ENCODE assay signal across 13 mouse cellular contexts in genomic region chr3:55750445-55751065, GRCm38 (mm10). TPM values are rescaled to one million over a fixed set of nuclear protein-coding genes. Genes with fewer than 3 reads are reported as not detected.
DNase-seq lines count a peak whose midpoint lies in the region; ATAC-seq and TF ChIP-seq lines count a peak whose summit lies in the region.
"Had no signal": no experiment of that assay in that cellular context is flagged by ENCODE, and none has a peak within 500 bp of the region (broad histone marks: within the 10 kb centered on the region; RNA-seq: fewer than 3 reads in every experiment).

No protein-coding gene starts in this region.

- DNase-seq in embryonic facial prominence, embryonic 14.5 days (ENCODE audit: low spot score) = peak; percentile 56
- DNase-seq in embryonic facial prominence, embryonic 10.5 days (ENCODE audit: low spot score) = no peak
- no peak for DNase-seq in neural tube, embryonic 10.5 days (ENCODE audit: extremely low spot score, low spot score)
- peak; percentile 77 for DNase-seq in midbrain, embryonic 14.5 days
- DNase-seq in lung, postnatal 10 days = no peak
- DNase-seq in spleen, postnatal 36 days (ENCODE audit: low spot score in 2 of 2) = no peak
- no peak for DNase-seq in lung, adult 2 months
- DNase-seq: adrenal gland, adult 8-10 months; liver, embryonic 13.5 days; lung, postnatal 14 days had no signal

- TF ChIP-seq POLR2A in lung, adult 2 months (IDR thresholded peaks at IDR 0.05; ENCODE audit: borderline replicate concordance, extremely low read depth, low read depth, low read length) = no peak

- no peak overlapping the region for H3K4me3 ChIP-seq in embryonic facial prominence, embryonic 14.5 days (ENCODE audit: low read depth, low read length)
- H3K4me3 ChIP-seq in embryonic facial prominence, embryonic 10.5 days = no peak overlapping the region
- no peak overlapping the region for H3K4me3 ChIP-seq in neural tube, embryonic 12.5 days
- H3K4me3 ChIP-seq in midbrain, embryonic 14.5 days (replicated peaks; ENCODE audit: low read depth, low read length) = no peak overlapping the region
- no peak overlapping the region for H3K4me3 ChIP-seq in lung, adult 2 months (replicated peaks; ENCODE audit: extremely low read depth, low read depth, low read length)
- H3K4me3 ChIP-seq: liver, embryonic 13.5 days; stomach, embryonic 15.5 days had no signal

- no peak overlapping the region for H3K9ac ChIP-seq in embryonic facial prominence, embryonic 14.5 days (ENCODE audit: low read depth, low read length)
- no peak overlapping the region for H3K9ac ChIP-seq in neural tube, embryonic 12.5 days
- no peak overlapping the region; the same call in 1 of the 2 replicates for H3K9ac ChIP-seq in midbrain, embryonic 14.5 days (replicated peaks; ENCODE audit: low read length)
- H3K9ac ChIP-seq: liver, embryonic 13.5 days; stomach, embryonic 15.5 days had no signal

- no peak overlapping the region for H3K27ac ChIP-seq in embryonic facial prominence, embryonic 14.5 days (replicated peaks; ENCODE audit: low read depth, low read length)
- H3K27ac ChIP-seq in embryonic facial prominence, embryonic 10.5 days (replicated peaks) = no peak overlapping the region
- H3K27ac ChIP-seq in neural tube, embryonic 12.5 days = no peak overlapping the region
- peak overlapping the region; percentile 83 for H3K27ac ChIP-seq in midbrain, embryonic 14.5 days (replicated peaks; ENCODE audit: low read depth, low read length)
- H3K27ac ChIP-seq: kidney, postnatal 0 days; liver, embryonic 13.5 days; stomach, embryonic 15.5 days had no signal

- no peaks in the 10 kb centered on the region for H3K27me3 ChIP-seq in embryonic facial prominence, embryonic 14.5 days (replicated peaks; ENCODE audit: control insufficient read depth, insufficient read depth, low read length)
- H3K27me3 ChIP-seq in embryonic facial prominence, embryonic 10.5 days (replicated peaks; ENCODE audit: low read depth, poor library complexity, severe bottlenecking) = peaks cover 45% of the 10 kb centered on the region
- no peaks in the 10 kb centered on the region for H3K27me3 ChIP-seq in neural tube, embryonic 12.5 days (replicated peaks)
- no peaks in the 10 kb centered on the region for H3K27me3 ChIP-seq in midbrain, embryonic 14.5 days (ENCODE audit: control insufficient read depth, insufficient read depth, low read length)
- H3K27me3 ChIP-seq: liver, embryonic 13.5 days; stomach, embryonic 15.5 days had no signal

- WGBS in embryonic facial prominence, embryonic 14.5 days = 51% methylated on average over 11 of the region's 11 CpGs
- WGBS in embryonic facial prominence, embryonic 10.5 days = 61% methylated on average over 11 of the region's 11 CpGs
- 42% methylated on average over 11 of the region's 11 CpGs for WGBS in neural tube, embryonic 12.5 days
- 31% methylated on average over 11 of the region's 11 CpGs for WGBS in midbrain, embryonic 14.5 days
- WGBS in lung, adult 2 months = 76% methylated on average over 11 of the region's 11 CpGs

- H3K4me2 ChIP-seq in embryonic facial prominence, embryonic 14.5 days (ENCODE audit: low read depth, low read length) = no peak overlapping the region
- H3K4me2 ChIP-seq in neural tube, embryonic 12.5 days (replicated peaks) = no peak overlapping the region
- no peak overlapping the region; the same call in 1 of the 2 replicates for H3K4me2 ChIP-seq in midbrain, embryonic 14.5 days (ENCODE audit: low read length)
- H3K4me2 ChIP-seq: liver, embryonic 13.5 days; stomach, embryonic 15.5 days had no signal

- peak; percentile 34; the same call in 1 of the 2 replicates for ATAC-seq in embryonic facial prominence, embryonic 14.5 days (ENCODE audit: low read depth)
- peak; percentile 31; the same call in 1 of the 2 replicates for ATAC-seq in neural tube, embryonic 12.5 days (ENCODE audit: low FRiP score, low read depth)
- peak; percentile 44; the same call in 1 of the 2 replicates for ATAC-seq in midbrain, embryonic 14.5 days (ENCODE audit: low FRiP score, low TSS enrichment)

- H3K36me3 ChIP-seq in embryonic facial prominence, embryonic 14.5 days (ENCODE audit: control insufficient read depth, insufficient read depth, low read length) = no peaks in the 10 kb centered on the region
- H3K36me3 ChIP-seq in embryonic facial prominence, embryonic 10.5 days (replicated peaks) = no peaks in the 10 kb centered on the region
- H3K36me3 ChIP-seq in neural tube, embryonic 12.5 days = no peaks in the 10 kb centered on the region
- H3K36me3 ChIP-seq in midbrain, embryonic 14.5 days (ENCODE audit: control insufficient read depth, insufficient read depth, low read length) = no peaks in the 10 kb centered on the region
- H3K36me3 ChIP-seq: liver, embryonic 13.5 days; stomach, embryonic 15.5 days had no signal

- H3K9me3 ChIP-seq in embryonic facial prominence, embryonic 14.5 days (ENCODE audit: control insufficient read depth, low read length) = no peaks in the 10 kb centered on the region
- no peaks in the 10 kb centered on the region for H3K9me3 ChIP-seq in embryonic facial prominence, embryonic 10.5 days
- H3K9me3 ChIP-seq in neural tube, embryonic 12.5 days = no peaks in the 10 kb centered on the region
- H3K9me3 ChIP-seq in midbrain, embryonic 14.5 days (ENCODE audit: control insufficient read depth, low read length) = no peaks in the 10 kb centered on the region
- H3K9me3 ChIP-seq: liver, embryonic 13.5 days; stomach, embryonic 15.5 days had no signal

- 0 out of 2 replicates have a peak, but pooled peaks cover 7% of the 10 kb centered on the region for H3K4me1 ChIP-seq in embryonic facial prominence, embryonic 14.5 days (ENCODE audit: control insufficient read depth, insufficient read depth, low read length)
- peaks cover 43% of the 10 kb centered on the region for H3K4me1 ChIP-seq in embryonic facial prominence, embryonic 10.5 days
- peaks cover 18% of the 10 kb centered on the region for H3K4me1 ChIP-seq in neural tube, embryonic 12.5 days
- H3K4me1 ChIP-seq in midbrain, embryonic 14.5 days (ENCODE audit: control insufficient read depth, insufficient read depth, low read length) = peaks cover 46% of the 10 kb centered on the region
- no peaks in the 10 kb centered on the region; the same call in 1 of the 2 replicates for H3K4me1 ChIP-seq in lung, adult 2 months (ENCODE audit: control insufficient read depth, insufficient read depth, low read length)
- H3K4me1 ChIP-seq: liver, embryonic 13.5 days; stomach, embryonic 15.5 days had no signal

- no peak for TF ChIP-seq CTCF in lung, adult 2 months (IDR thresholded peaks at IDR 0.05; ENCODE audit: insufficient read depth, low read length)

RNA-seq across cellular contexts. Expression of gene Mab21l1, which starts 31.8 kb away (rescaled TPM):
- polyA plus RNA-seq in embryonic facial prominence, embryonic 14.5 days (2014; fragmentation: Nextera tagmentation; extraction: Ambion mirVana) = 21.9 and 24.6 TPM in 2 replicates
- 55.1 and 62.6 TPM in 2 replicates for polyA plus RNA-seq in embryonic facial prominence, embryonic 10.5 days (2016; fragmentation: Nextera tagmentation; extraction: Ambion mirVana)
- polyA plus RNA-seq in neural tube, embryonic 12.5 days (2016; fragmentation: Nextera tagmentation; extraction: Ambion mirVana) = 52.0 and 57.1 TPM in 2 replicates
- 218 and 237 TPM in 2 replicates for polyA plus RNA-seq in midbrain, embryonic 14.5 days (2014; fragmentation: Nextera tagmentation; extraction: Ambion mirVana)
- 0.04 TPM in 1 of 2 replicates, not detected in the other for polyA plus RNA-seq in lung, adult 2 months (2012; rRNA removed)

Comparison
In these comparisons a context has a peak if more than half of its experiments do, and no peak if none do; other contexts are left out.
1. DNase-seq: peak in embryonic facial prominence, embryonic 14.5 days (single experiment) and midbrain, embryonic 14.5 days (single experiment); none in embryonic facial prominence, embryonic 10.5 days (single experiment), neural tube, embryonic 10.5 days (single experiment), lung, postnatal 10 days (single experiment), spleen, postnatal 36 days (0 of 2) and lung, adult 2 months (single experiment).
2. RNA of gene Mab21l1, which starts 31.8 kb away (polyA plus RNA-seq): 218 to 237 TPM in midbrain, embryonic 14.5 days, 55.1 to 62.6 TPM in embryonic facial prominence, embryonic 10.5 days, 52.0 to 57.1 TPM in neural tube, embryonic 12.5 days and 21.9 to 24.6 TPM in embryonic facial prominence, embryonic 14.5 days; 0.04 TPM in lung, adult 2 months; every median in the first group is over 10 times any median in the second.
3. Peak in every context shown above with its lines, with median percentiles within 50 percentile points of each other: ATAC-seq.